Mouse (Mus musculus) heart, postnatal 4 days (tissue): Measurements from ENCODE around the gene Rita1. TPM values are rescaled to one million over a fixed set of nuclear protein-coding genes. Genes with fewer than 3 reads are reported as not detected.

Experiments
- DNase-seq: peaks from one replicate; pipeline ENCODE4 v3.0.0; 2021
- total RNA-seq, 2 experiments: library from RNA; stranded (reverse); gene quantifications; 2 replicates each; pipeline ENCODE4 v1.2.3; 2021

Rita1 gene
- total RNA-seq, result 10 to 100 TPM; 10.7 to 10.8 TPM

GRCm38 (mm10) chr5:120612442-120612821 is at the start of gene Rita1, which contains the start of gene Ddx54:
Rita1 (minus strand) TSS chr5:120612589.
Ddx54 (plus strand) TSS chr5:120612739.
- DNase-seq, result peak; percentile 98

GRCm38 (mm10) chr5:120660816-120661215 is 48.4 kb upstream of the Rita1 start:
- no peak for DNase-seq

DNA sequence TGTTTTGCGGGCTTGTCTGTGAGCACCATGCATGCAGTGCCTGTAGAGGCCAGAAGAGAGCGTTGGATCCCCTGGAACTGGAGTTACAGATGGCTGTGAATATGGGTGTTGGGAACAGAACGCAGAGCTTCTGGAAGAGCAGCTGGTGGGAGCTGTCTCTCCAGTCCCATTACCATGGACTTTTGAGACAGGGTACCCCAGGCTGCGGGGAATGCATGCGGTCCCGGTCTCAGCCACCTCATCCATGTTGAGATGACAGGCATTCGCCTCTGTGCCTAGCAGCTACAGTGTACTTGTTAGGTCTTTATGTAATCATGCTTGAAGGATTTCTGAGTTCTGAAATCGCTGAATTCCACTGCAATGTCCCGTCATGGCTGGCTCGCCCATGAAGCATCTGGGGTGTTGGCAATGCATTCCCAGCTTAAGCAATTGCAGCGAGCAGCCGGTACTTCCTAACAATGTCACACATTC is 43.9 kb upstream of the Rita1 start:
- DNase-seq, result no peak

DNA sequence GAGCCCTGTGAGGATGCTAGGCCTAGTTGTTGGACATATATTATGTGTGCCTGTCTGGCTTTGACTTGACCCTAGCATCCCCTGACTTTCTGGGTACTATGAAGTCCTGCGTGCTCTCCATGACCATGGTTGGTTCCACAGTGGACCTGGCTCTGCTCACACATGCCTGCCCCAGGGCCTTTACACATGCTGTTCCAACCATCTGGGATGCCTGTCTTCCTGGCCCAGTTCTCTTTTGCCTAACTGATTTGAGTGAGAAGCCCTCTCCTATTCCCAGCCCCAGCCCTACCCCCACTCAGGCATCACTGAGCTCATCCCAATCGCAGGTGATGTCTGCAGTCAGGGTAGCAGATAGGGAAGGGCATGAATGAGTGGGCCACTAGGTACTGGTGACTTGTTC is 41.5 kb upstream of the Rita1 start:
- no peak for DNase-seq

- no peak for DNase-seq
Measured at GRCm38 (mm10) chr5:120652915-120653701, 40.7 kb upstream of the Rita1 start.

DNA sequence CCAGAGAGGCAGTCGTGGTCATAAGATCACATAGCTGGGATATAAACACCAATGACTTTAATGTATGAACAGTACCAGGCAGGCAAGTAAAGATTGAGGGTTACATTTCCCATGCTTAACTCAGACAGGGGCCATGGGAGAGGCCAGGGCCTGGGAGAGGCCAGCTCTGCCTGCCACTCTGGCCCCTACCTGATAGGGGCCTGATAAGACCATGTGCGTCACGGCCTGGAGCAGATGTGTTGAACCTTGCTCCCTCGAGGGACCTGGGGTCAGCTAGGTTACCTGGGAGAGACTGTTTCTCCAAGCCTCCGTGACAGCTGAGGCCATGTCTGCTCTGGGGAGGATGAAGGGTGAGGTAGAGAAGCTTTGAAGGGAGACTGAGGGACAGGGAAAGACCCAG is 38.8 kb upstream of the Rita1 start:
- DNase-seq, result no peak

DNA sequence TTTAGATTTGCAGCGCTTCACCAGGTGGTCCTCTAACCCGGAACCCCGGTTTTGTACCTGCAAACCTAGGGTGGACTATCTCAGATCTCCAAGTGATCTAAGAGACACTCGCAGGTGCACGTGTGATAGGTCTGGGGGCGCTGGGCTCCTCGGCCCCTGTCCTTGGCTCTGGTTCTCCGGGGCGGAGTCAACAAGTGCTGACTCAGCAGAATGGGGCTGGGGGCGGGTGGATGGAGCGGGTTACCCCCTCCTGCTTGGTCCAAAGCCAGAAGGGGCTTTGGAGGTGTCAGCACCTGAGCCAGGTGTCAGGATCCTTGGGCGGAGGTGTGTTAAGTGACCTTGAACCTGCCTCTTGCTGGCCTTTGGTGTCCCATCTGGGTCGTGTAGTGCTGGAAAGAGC is 37.5 kb upstream of the Rita1 start:
- DNase-seq, result no peak

DNA sequence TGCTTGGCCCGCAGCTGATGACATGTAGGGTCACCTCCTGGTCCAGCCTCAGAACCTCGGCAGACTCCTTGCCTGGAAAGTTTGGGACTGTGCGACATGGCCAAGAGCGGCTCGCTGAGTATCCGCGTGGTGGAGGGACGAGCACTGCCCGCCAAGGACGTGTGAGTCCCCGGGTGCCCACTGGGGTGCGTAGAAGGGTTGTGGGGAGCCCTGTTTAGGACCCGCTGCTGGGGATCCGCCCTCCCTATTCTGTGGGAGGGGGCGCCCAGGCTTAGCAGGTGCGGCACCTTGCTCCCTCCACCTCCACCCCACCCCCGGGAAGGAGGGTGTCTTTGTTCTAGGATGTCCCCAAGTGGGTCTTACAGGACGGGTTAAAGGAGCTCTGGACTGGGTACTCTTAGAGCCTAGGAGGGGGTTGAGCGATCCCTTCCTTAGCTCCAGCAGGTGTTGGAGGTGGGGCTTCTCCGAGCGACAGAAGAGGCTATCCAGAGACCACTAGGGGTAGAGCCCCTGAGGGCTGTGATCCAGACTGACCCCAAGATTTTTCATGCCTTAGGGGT is 37.1 kb upstream of the Rita1 start:
- no peak for DNase-seq

- DNase-seq, result peak; percentile 55
Measured at GRCm38 (mm10) chr5:120648569-120649373, 36.4 kb upstream of the Rita1 start, which contains the start of gene Rasal1. Rasal1 (plus strand) TSS chr5:120648812.

GRCm38 (mm10) chr5:120647814-120648491 is 35.6 kb upstream of the Rita1 start:
- DNase-seq, result no peak

DNA sequence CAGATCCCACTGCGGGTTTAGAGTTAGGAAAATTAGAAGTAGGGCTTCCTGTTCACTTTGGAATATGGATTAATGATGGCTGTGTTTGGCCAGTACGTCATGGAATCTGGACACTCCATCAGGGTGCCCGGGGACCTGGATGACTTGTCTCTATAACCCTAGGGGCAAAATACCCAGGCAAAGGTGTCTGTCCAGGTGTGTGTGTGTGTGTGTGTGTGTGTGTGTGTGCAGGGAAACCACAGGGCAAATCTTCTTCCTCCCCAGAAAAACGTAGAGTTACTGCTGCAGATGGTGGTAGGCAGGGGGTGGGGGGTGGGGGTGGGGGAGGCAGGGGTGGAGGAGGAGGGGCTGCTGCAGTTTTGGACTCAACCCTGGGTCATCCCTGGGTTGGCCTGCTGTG is 35.0 kb upstream of the Rita1 start:
- DNase-seq, result no peak

GRCm38 (mm10) chr5:120645851-120646250 is 33.5 kb upstream of the Rita1 start:
- no peak for DNase-seq

- DNase-seq, result no peak
Measured at GRCm38 (mm10) chr5:120644227-120644626, 31.8 kb upstream of the Rita1 start.

DNA sequence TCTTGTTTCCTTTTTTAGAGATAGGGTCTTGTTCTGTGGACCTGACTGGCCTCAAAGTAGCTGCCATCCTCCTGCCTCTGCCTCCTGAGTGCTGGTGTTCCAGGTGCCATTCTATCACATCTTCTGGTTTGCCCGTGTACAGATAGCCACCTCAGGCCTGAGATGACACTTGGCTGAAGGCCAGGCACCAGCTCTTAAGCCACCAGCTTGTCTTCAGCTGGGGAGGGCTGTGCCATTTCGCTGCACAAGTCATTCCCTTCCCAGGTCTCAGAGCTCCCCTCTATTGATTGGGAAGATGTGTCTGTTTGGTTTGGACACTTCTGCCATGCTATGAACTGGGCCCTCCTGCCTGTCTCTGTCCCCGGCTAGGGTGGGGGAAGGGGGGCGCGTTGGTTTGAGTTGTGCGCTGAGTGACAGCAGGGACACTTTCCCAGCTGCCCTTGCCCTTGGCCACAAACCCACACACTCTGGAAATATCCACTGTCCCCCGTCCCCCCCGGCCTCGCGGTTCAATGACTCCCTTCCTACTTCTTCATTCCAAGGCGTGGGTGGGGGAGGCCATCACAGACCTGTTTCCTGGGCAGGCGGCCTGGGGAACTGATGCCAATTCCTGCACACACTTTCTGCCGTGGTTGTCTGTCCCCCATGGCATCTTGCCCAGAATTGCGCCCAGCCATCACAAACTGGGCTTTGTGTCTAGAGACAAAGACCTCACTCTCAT is 31.1 kb upstream of the Rita1 start:
- peak; percentile 51 for DNase-seq

DNA sequence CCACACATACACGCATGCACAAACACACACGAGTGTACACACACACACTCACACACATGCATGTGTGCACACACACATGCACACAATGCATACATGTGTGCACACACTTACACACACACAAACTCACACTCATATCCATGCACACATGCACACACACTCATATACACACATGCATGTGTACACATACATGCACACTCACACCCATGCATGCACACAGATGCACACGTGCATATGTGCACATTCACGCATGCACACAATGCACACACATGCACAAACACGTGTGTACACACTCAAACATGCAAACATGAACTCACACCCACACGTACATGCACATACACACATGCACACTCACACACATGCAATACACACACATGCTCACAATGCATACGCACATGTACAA is 27.7 kb upstream of the Rita1 start:
- no peak for DNase-seq

- DNase-seq, result no peak
Measured at GRCm38 (mm10) chr5:120635633-120636032, 23.2 kb upstream of the Rita1 start.

DNA sequence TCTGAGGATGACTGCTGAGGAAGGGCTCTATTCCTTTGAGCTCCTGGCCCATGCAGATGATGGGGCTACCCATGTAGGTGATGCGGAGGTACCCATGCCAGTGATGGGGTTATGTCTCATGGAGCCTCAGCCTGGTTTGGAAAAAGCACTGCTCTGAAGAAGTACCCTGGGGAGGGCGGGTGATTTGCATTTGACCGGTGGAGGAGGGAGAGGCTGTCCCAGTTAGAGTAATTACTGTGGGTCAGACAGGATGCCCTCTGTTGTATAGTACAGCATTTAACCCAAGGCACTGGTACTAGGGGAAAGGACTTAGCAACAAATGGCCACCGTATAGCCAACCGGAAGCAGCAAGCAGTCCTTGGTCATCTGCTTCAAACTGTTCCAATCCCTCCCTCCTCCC is 22.5 kb upstream of the Rita1 start:
- no peak for DNase-seq

DNA sequence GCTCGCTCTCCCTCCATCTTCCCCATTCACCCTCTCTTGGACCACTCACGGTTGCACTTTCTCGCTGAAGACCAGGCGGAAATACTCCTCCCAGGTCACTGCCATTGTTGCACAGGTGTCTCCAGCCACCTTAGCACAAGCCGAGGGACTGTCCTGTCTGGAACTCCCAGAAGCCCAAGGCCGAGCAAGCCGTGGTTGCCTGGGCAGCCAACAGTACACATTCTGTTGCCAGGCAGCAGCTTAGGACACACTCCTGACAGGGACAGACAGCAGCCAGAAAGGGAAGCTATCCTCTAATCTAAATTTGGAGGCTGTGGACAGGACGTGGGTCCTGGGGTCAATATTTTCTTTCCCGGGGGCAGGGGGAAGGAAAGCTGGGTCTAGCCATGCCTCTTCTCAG is 21.7 kb upstream of the Rita1 start, which contains the start of gene Cfap73:
Gene Cfap73, minus strand, starts transcription at position 105 of the 400 bp plus-strand sequence.
- no peak for DNase-seq

- no peak for DNase-seq
Measured at GRCm38 (mm10) chr5:120631892-120632291, 19.5 kb upstream of the Rita1 start.

- DNase-seq, result no peak
Measured at GRCm38 (mm10) chr5:120631128-120631527, 18.7 kb upstream of the Rita1 start.

- peak; percentile 64 for DNase-seq
Measured at GRCm38 (mm10) chr5:120628624-120629023, 16.2 kb upstream of the Rita1 start.
